Mouse (Mus musculus) mature B cell (primary cell): ENCODE data around the gene Ercc5.

Source experiments
- in situ Hi-C: fragments of 300-500 bp; cut with MboI; formaldehyde crosslinking; loops from 2 replicates; pipeline ENCODE4 v1.14.3; 2019

Ercc5 gene

DNA sequence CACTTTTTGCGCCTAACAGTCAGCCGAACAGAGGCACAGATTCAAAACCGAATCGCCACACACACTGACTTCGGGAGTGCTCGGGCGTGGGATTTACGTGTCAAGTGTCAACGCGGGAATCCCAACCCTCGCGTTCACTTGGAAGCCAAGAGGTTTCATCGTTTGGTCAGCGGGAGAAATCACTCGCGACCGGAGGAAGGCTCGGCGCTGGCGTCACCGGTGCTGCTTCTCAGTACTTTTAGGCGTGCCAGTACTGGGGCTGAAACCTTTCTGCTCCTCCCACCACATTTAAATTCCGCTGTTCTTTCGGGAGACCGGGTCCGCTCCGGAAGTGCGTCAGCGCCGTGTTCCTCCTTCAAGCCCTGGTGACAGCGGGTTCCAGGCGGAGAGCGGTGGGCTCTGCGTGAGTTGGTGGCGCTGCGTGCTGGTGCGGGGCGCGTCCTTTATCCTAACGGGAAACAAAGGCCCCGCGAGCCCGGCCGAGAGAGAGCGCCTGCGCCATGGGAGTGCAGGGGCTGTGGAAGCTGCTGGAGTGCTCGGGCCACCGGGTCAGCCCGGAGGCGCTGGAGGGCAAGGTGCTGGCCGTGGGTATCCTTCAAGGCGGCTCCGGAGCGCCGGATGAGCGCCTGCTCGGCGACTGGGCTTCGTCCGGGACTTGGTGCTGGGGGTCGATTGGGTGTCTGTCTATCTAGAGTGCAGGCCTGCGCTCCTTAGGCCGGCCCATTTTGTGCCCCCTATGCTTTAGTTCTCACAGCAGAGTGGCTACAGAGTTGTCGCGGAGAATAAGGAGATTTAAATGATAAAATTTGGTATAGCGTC, at the start of gene Ercc5:
Ercc5 (plus strand) TSS at position 182 of the 819 bp plus-strand sequence.
- in situ Hi-C loops: no loop called here

- in situ Hi-C loops: no loop called here
Observed at GRCm38 (mm10) chr1:44101448-44102225, 45.9 kb upstream of the Ercc5 start.

GRCm38 (mm10) chr1:44102259-44102717, 45.3 kb upstream of the Ercc5 start, which contains the start of gene Tex30:
Tex30 (minus strand) TSS chr1:44102441.
- in situ Hi-C loops: no loop called here

- in situ Hi-C loops: no loop called here
Observed at GRCm38 (mm10) chr1:44102939-44103338, 44.6 kb upstream of the Ercc5 start.

DNA sequence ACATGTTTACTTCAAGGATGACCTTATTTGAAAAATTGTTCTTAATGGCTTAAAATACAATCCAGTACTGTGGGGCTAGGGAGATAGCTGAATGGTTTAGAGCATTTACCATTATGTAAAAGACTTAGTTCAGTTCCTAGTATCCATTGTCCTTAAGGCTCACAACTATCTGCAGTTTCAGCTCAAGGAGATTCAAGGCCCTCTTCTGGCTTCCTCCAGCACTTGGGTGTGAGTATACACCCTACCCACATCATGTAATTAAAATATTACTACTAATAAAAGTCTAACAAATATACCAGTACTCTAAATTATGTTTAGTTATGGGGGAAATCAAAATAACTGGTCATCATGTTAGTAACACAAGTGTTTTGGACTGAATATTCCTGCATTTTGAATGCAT, 30.0 kb upstream of the Ercc5 start:
- in situ Hi-C loops: no loop called here

DNA sequence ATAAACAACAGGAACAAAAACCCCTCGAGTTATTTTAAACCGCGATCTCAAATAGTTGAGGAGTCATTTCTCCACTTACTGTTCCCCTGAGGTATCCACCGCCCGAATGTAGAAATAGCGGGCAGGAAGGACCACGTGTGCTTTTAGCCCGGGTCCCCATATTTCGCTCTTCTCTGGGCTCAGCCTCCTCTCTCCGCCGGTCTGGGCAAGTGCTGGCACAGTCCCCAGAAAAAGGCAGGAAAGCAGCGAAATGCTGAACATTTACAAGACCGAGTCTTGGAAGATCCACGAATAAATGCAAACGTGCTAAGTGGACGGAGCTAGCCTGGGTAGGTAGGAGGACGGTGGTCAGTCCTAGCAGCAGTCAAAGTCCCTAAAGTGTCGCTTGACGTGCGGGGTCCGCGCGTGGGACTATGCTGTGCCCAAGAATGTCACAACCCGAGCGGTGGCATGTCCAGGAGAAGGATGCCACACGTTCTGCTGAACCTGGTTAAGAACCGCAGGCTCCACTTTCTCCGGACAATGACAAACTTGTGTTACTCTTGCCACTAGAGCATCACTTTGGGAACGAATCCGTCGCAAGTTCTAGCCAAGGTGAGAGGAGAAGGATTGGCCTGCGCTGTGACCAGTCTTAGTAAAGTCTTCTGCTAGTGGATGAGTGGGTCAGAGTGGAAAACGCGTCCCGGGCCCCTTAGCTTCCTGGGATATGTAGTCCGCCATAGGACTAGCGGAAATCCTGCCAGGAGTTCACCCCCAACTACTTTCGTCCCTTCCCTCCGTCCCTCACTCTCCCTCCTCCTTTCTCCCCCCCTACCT, 29.1 kb upstream of the Ercc5 start, which contains the start of the genes Kdelc1 and Bivm:
Kdelc1 (minus strand) TSS at position 570 of the 816 bp plus-strand sequence.
Bivm (plus strand) TSS at position 719 of the 816 bp plus-strand sequence.
- in situ Hi-C loops: no loop called here

GRCm38 (mm10) chr1:44119201-44120073, 28.1 kb upstream of the Ercc5 start:
- in situ Hi-C loops: no loop called here

GRCm38 (mm10) chr1:44120074-44120406, 27.5 kb upstream of the Ercc5 start:
- in situ Hi-C loops: no loop called here

DNA sequence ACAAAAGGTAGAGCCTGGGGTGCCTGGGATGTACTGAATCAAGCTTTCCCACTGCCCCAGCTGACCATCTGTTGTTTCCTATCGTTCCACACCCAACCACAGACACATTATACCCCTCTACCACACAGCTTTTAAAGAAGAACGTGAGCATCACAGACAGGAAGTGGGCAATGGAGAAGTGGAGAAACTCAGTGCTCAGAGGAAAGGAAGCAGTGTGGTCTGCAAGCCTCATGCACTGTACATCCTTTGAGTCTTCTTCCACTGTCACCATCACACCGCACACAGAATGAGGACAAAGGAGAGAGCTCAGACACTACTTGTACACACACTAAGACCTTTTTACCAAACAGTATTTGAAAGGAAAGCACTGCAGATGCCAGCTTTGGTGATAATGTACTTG, 25.3 kb upstream of the Ercc5 start:
- in situ Hi-C loops: no loop called here

DNA sequence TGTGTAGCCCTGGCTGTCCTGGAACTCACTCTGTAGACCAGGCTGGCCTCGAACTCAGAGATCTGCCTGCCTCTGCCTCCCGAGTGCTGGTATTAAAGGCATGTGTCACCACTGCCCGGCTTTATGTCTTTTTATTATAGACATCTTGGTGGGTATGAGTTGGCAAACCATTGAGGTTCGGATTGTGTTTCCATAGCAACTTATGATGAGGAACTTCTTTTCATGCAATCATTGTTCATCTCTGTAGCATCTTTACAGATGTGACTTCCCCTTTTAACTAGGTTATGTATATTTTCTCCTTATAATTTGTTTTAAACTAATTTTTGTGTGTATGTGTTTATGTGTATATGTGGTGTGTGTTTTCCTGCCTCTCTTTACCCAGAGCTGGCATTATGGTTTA, 22.0 kb upstream of the Ercc5 start:
- in situ Hi-C loops: no loop called here

GRCm38 (mm10) chr1:44129929-44130581, 17.5 kb upstream of the Ercc5 start:
- in situ Hi-C loops: no loop called here

DNA sequence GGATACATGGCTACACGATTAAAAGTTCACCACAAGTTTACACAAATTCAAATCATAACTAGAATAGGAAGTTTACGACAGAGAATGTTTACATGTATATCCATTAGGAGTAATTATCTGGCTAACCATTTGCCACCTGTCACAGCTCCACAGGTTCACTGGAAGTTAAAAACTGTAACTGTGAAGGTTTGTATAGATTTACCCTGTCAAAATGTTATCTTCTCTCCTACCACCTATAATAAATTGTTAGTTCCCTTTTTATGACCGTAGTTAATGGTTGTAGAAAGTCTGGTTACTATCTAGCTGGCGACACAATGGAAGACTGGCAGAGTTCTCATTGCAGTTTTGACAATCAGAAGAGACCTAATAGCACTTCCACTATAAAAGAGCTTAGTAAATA, 7.3 kb upstream of the Ercc5 start:
- in situ Hi-C loops: no loop called here

DNA sequence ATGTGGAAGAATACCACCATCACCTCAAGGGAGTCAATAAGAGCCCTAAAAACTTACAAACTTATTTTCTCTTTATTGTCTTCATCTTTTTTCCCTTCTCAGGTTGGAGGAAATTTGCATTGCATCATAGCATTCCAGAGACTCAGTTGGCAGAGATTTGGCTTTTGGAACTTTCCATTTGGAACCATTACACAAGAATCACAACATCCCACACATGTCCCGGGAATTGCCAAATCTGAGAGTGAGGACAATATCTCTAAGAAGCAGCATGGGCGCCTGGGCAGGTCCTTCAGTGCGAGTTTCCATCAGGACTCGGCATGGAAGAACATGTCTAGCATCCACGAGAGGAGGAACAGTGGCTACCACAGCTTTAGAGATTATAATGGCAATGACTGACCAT, 4.8 kb upstream of the Ercc5 start:
- in situ Hi-C loops: no loop called here

GRCm38 (mm10) chr1:44148706-44149105, 1.2 kb downstream of the Ercc5 start:
- in situ Hi-C loops: no loop called here

DNA sequence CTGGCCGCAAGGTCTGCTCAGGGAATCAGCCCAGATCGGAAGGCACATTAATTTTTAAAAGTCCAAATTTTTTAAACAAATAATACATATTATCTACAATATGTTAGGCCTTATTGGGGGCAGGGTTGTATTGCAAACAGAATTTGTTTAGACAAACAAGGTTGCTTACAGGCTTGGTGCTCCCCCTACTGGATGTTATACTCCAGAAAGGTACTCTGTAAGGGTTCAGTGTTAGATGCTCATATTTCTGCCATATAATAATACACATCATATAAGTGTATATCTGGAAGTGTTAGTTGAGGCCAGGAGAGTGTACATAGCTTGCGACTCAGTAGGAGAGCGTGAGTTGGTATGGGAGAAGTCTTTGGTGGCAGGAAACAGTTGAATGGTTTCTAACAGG, 7.7 kb downstream of the Ercc5 start:
- in situ Hi-C loops: no loop called here

- in situ Hi-C loops: no loop called here
Observed at GRCm38 (mm10) chr1:44158317-44158716, 10.8 kb downstream of the Ercc5 start.

- in situ Hi-C loops: no loop called here
Observed at GRCm38 (mm10) chr1:44161818-44162217, 14.3 kb downstream of the Ercc5 start.

- in situ Hi-C loops: no loop called here
Observed at GRCm38 (mm10) chr1:44162389-44162788, 14.8 kb downstream of the Ercc5 start.

- in situ Hi-C loops: no loop called here
Observed at GRCm38 (mm10) chr1:44167859-44168383, 20.4 kb downstream of the Ercc5 start.

DNA sequence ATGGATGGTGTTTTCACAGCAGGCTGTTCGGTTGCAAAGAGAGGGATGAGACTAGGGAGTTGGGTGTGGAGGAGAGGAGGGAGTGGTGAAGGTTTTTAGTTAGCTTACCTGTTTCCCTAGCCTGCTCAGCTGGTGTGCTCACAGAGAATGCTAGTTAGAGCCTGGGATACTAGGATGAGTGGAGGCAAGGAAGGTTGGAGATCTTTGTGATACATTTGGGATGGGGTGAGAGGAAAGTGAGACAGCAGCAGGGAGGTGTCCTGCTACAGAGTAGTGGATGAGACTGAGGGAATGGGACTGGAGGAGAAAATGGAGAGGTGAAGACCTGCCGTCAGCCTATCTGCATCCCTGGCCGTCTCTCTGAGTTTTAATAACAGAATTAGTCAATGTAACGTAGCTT, 25.1 kb downstream of the Ercc5 start:
- in situ Hi-C loops: no loop called here
